Mouse (Mus musculus) lung, embryonic 15.5 days (tissue): Measurements from ENCODE around the gene Tbx21. TPM values are rescaled to one million over a fixed set of nuclear protein-coding genes. Genes with fewer than 3 reads are reported as not detected.

Experiments used
- ATAC-seq: fragments of 200-750 bp; cut with Nextera tagmentation; 2 replicates; pipeline ENCODE4 v1.8.0; 2017; ENCODE audit warnings: moderate number of reproducible peaks, borderline replicate concordance; ENCODE audit not compliant: low FRiP score, low TSS enrichment; ENCODE audit errors: extremely low read depth
- H3K27ac ChIP-seq: fragments of 300-500 bp; sonication (generic); 2 replicates; pipeline ENCODE4 v1.5.1; 2015; ENCODE audit warnings: moderate library complexity, mild to moderate bottlenecking, inconsistent platforms
- H3K27me3 ChIP-seq: fragments of 300-500 bp; sonication (generic); 2 replicates; pipeline ENCODE4 v1.6.1; 2015; ENCODE audit warnings: inconsistent platforms
- H3K36me3 ChIP-seq: fragments of 300-500 bp; sonication (generic); 2 replicates; pipeline ENCODE4 v1.6.1; 2015; ENCODE audit warnings: inconsistent platforms
- H3K4me1 ChIP-seq: fragments of 300-500 bp; sonication (generic); 2 replicates; pipeline ENCODE4 v1.6.1; 2015; ENCODE audit warnings: inconsistent platforms
- H3K4me2 ChIP-seq: fragments of 300-500 bp; sonication (generic); 2 replicates; pipeline ENCODE4 v1.6.1; 2015; ENCODE audit warnings: inconsistent platforms, mild to moderate bottlenecking, moderate library complexity
- H3K4me3 ChIP-seq: fragments of 300-500 bp; sonication (generic); 2 replicates; pipeline ENCODE4 v1.5.1; 2015; ENCODE audit warnings: mild to moderate bottlenecking, inconsistent platforms
- H3K9ac ChIP-seq: fragments of 300-500 bp; sonication (generic); 2 replicates; pipeline ENCODE4 v1.6.1; 2015; ENCODE audit warnings: inconsistent platforms
- H3K9me3 ChIP-seq: fragments of 300-500 bp; sonication (generic); 2 replicates; pipeline ENCODE4 v1.6.1; 2016; ENCODE audit warnings: inconsistent platforms
- WGBS: fragments of 180-500 bp; shearing (Covaris S2); methylation state at CpG from one replicate; pipeline ENCODE4 v1.1.7; 2015; 5-methylcytosine and 5-hydroxymethylcytosine counted together
- polyA plus RNA-seq: library from polyadenylated mRNA; unstranded; fragments of >200 nt; fragmentation: Nextera tagmentation; extraction: Ambion mirVana; gene quantifications from 2 replicates; pipeline ENCODE4 v1.2.1, GENCODE M21; 2015

Tbx21 gene
- polyA plus RNA-seq, 1 experiment from 2014 or later, result 0.07 TPM

DNA sequence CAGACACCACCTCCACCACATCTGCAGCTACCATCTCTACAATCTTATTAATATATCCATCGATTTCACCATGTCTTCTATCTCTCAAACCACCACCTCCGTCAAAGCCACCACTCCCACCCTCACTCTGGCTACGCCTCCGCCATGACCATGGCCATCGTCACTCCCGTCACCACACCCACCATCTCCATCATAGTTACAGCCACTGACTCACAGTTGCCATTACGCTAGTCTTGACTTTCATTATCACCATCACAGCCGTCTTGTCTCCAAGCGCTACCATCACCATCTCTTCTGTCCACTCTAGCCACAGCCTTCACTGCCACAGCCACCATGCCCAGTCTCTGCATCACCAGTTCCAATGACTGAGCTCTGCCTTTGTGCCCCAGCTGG, 11.0 kb downstream of the Tbx21 start:
- H3K9ac ChIP-seq, result no peak overlapping the region

DNA sequence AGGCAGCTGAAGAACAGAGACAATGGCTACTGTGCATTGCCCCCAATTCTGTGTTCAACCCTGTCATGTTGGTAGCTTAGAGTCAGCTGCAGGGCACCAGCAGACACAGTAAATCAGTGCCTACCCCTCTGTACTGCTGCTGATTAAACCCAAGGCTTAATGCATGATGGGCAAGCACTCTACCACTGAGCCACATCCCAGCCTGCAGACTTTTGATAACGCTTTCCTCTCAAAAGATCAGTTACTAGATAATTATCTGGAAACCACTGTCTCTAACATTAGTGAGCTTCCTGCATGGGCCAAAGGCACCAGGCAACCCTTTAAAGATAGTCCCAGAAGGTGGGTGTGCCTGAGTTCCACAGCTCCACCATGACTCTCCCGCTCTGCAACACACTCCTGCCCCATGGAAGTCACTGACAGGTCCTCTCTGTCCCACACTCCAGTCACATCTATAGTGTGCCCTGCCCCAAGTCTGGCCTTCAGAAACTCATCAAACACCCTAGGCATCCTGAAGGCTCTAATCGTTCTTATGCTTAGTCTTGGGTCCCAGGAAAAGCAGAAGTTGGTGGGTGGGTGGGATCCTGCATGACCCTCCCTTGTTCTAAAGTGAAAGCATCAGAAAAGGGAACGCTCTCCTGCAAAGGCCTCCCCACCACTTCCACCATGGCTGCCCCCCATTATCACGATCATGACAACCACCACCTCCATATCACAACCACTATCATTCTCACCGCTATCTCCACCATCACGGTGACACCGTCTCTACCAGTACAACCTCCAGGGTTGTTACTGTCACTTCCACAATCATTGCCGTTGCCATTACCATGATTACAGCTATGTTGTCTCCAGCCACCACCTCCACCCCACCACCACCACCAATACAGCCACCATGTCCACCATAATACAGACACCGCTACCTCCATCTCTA, 11.7 kb downstream of the Tbx21 start:
- no peaks in the 10 kb centered on the region for H3K4me1 ChIP-seq
- ATAC-seq, result no peak
- H3K36me3 ChIP-seq, result no peaks in the 10 kb centered on the region
- H3K9ac ChIP-seq, result no peak overlapping the region
- WGBS, result 89% methylated on average over 10 of the region's 10 CpGs
- no peaks in the 10 kb centered on the region for H3K9me3 ChIP-seq
- peaks cover 21% of the 10 kb centered on the region for H3K27me3 ChIP-seq
- no peak overlapping the region for H3K4me2 ChIP-seq
- no peak overlapping the region for H3K4me3 ChIP-seq
- H3K27ac ChIP-seq, result no peak overlapping the region

More for the DNA sequence above, 11.0 kb downstream of the Tbx21 start:
- no peaks in the 10 kb centered on the region for H3K36me3 ChIP-seq
- no peak overlapping the region for H3K4me3 ChIP-seq
- no peak overlapping the region for H3K4me2 ChIP-seq
- 91% methylated on average over 9 of the region's 9 CpGs for WGBS
- peaks cover 15% of the 10 kb centered on the region for H3K27me3 ChIP-seq
- no peak for ATAC-seq
- no peaks in the 10 kb centered on the region for H3K9me3 ChIP-seq
- no peaks in the 10 kb centered on the region for H3K4me1 ChIP-seq
- no peak overlapping the region for H3K27ac ChIP-seq

DNA sequence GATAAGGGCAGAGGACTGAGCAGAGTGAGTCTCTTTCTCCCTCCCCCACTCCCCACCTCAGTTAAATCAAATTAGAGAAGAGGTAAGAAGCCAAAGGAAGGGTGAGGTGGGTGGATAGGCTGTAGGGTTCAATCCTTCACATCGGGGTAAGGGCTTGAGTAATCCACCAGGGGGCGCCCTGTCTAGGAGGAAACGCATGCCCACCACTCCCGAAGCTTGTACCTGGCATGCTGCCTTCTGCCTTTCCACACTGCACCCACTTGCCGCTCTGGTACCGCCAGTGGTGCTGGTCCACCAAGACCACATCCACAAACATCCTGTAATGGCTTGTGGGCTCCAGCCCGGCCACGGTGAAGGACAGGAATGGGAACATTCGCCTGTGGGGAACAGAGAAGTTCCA, 13.4 kb downstream of the Tbx21 start:
- 16% methylated on average over 9 of the region's 9 CpGs for WGBS
- ATAC-seq, result no peak
- Histone ChIP-seq H3K27me3 (peaks cover 35% of the 10 kb centered on the region), H3K36me3 (no peaks in the 10 kb centered on the region), H3K4me2 (no peak overlapping the region), H3K9me3 (no peaks in the 10 kb centered on the region), H3K9ac (no peak overlapping the region), H3K4me1 (no peaks in the 10 kb centered on the region), H3K4me3 (no peak overlapping the region), H3K27ac (no peak overlapping the region)

DNA sequence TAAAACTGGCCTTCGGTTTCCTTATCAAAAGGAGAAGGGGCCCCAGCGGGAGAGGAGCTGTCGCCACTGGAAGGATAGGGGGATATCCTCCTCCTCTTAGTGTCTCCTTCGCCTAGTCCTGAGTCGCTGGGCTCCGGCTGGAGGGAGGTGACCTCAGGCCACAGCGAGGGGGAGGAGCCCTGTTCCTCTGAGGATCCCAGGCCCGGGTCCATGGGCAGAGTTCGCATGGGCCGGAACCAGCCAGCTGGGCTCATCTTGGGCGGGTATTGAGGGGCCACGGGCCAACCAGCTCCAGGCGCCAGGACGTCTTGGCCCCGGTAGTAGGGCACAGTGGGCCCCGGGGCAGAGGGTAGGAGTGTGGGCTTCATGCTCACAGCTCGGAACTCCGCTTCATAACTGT, 16.3 kb downstream of the Tbx21 start:
- Histone ChIP-seq H3K27me3 (peaks cover 35% of the 10 kb centered on the region), H3K9ac (no peak overlapping the region), H3K27ac (no peak overlapping the region), H3K4me2 (peak overlapping the region; percentile 14; the same call in 1 of the 2 replicates), H3K36me3 (no peaks in the 10 kb centered on the region), H3K4me3 (no peak overlapping the region), H3K4me1 (no peaks in the 10 kb centered on the region), H3K9me3 (no peaks in the 10 kb centered on the region)
- WGBS, result 12% methylated on average over 18 of the region's 18 CpGs
- no peak for ATAC-seq

DNA sequence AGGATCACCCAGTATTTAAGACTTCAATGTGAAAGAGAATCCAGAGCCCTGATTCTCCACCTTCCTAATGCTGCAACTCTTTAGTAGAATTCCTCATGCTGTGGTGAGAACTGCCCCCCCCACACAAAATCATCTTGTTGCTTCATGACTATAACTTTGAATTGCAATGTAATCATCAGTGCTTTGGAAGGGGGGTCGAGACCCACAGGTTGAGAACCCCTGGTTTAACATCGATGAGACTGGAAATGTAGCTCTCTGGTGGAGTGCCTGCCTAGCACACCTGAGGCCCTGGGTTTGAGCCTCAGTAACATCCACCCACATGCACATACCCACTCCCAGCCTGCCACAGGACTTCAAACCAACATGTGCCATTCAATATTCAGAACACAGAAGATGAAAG, 20.5 kb downstream of the Tbx21 start:
- Histone ChIP-seq H3K36me3 (no peaks in the 10 kb centered on the region), H3K9ac (no peak overlapping the region), H3K4me3 (no peak overlapping the region), H3K27me3 (peaks cover 26% of the 10 kb centered on the region), H3K4me2 (no peak overlapping the region), H3K27ac (no peak overlapping the region), H3K4me1 (no peaks in the 10 kb centered on the region), H3K9me3 (no peaks in the 10 kb centered on the region)
- no peak for ATAC-seq
- WGBS, result 58% methylated on average over 2 of the region's 2 CpGs

DNA sequence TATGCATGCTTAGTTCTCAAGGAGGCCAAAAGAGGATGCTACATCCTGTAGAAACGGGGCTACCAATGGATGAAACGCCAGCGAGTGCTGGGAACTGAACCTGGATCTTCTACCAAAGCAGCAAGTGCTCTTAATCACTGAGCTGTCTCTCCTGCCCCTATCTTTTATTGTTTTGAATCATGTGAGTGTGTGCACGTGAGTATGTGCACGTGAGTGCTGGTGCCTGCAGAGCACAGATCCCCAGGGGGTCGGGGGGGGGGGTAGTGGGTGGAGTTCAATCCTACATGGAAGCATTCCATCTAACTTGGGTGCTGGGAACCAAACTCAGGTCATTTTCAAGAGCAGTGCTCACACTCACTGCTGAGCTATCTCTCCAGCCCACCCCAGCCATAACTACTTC, 28.8 kb downstream of the Tbx21 start:
- no peak overlapping the region for H3K27ac ChIP-seq
- peaks cover 16% of the 10 kb centered on the region; the same call in 1 of the 2 replicates for H3K27me3 ChIP-seq
- H3K4me1 ChIP-seq, result peaks cover 9% of the 10 kb centered on the region
- no peaks in the 10 kb centered on the region for H3K36me3 ChIP-seq
- 61% methylated on average over 6 of the region's 6 CpGs for WGBS
- no peak for ATAC-seq
- no peaks in the 10 kb centered on the region for H3K9me3 ChIP-seq
- H3K4me3 ChIP-seq, result no peak overlapping the region
- H3K9ac ChIP-seq, result no peak overlapping the region
- H3K4me2 ChIP-seq, result no peak overlapping the region

DNA sequence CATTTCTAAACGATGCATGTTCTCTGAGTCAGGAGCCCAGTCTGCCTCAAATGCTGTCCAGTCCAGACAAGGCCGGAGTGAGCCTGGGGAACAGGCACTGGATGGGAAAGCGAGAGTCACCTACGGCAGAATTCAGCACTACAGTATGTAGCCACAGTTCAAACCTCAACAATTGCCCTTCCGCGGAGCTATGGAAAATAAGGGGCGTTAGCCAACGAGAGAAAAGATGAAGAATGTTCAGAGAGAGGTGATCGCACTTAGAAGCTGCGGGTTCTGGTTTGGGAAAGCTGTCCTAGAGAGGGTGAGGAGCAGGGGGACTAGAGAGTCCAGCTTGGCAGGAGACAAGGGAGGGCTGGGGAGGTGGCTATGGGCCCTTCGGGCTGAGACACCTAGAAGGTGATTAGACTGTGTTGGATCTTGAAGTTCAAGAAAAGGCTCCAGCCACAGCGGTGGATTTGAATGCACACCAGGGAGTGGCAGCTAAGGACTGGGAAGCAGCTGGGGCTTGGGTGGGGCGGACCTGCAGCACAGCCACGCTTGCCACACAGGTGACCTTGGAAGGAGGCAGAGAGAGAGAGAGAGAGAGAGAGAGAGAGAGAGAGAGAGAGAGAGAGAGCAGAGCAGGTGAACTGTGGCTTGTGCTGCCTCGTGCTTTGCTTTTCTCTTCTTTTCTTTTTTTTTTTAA, 30.2 kb downstream of the Tbx21 start:
- 83% methylated on average over 15 of the region's 15 CpGs for WGBS
- no peak overlapping the region for H3K4me3 ChIP-seq
- H3K4me2 ChIP-seq, result no peak overlapping the region
- H3K4me1 ChIP-seq, result peaks cover 9% of the 10 kb centered on the region
- H3K9me3 ChIP-seq, result no peaks in the 10 kb centered on the region
- no peak for ATAC-seq
- H3K27me3 ChIP-seq, result peaks cover 16% of the 10 kb centered on the region; the same call in 1 of the 2 replicates
- H3K36me3 ChIP-seq, result no peaks in the 10 kb centered on the region
- no peak overlapping the region for H3K27ac ChIP-seq
- H3K9ac ChIP-seq, result no peak overlapping the region

DNA sequence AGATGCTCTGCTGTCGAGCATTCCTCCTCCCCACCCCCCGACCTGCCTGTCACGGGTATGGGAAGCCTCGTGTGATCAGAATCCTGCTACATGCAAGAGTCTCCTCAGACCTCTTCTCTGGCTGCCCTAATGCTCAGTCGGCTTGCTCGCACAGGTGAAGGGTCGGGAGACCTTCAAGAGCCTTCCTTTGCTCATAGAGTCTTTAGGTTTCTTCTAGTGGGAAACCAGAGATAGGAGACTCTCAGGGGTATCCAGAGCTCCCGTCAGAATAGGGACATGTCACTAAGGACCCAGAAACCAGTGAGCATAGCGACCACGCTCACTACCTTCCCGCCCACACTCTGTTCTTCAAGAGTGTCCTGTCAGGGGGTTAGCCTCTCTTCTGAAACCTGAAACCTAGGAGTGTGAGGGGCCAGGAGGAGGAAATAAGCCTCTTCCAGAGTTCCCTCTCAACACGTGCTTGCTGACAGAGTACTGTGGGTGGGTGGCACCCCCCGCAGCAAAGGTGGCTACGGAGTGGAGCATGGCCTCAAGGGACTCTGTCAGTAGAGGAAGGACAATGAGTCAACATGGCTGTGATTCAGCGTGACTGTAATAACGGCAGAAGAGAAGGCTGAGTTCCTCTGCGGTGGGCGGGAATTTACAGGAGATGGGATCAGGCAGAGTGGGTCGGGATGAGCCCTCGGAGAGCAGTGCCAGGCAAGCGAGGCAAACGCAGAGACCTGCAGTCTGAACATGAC, 31.6 kb downstream of the Tbx21 start:
- no peak for ATAC-seq
- no peak overlapping the region for H3K27ac ChIP-seq
- peaks cover 16% of the 10 kb centered on the region; the same call in 1 of the 2 replicates for H3K27me3 ChIP-seq
- 9% methylated on average over 22 of the region's 22 CpGs for WGBS
- H3K4me3 ChIP-seq, result no peak overlapping the region
- H3K4me1 ChIP-seq, result peaks cover 9% of the 10 kb centered on the region
- peak overlapping the region; percentile 3; the same call in 1 of the 2 replicates for H3K4me2 ChIP-seq
- no peaks in the 10 kb centered on the region for H3K36me3 ChIP-seq
- H3K9me3 ChIP-seq, result no peaks in the 10 kb centered on the region
- no peak overlapping the region for H3K9ac ChIP-seq

DNA sequence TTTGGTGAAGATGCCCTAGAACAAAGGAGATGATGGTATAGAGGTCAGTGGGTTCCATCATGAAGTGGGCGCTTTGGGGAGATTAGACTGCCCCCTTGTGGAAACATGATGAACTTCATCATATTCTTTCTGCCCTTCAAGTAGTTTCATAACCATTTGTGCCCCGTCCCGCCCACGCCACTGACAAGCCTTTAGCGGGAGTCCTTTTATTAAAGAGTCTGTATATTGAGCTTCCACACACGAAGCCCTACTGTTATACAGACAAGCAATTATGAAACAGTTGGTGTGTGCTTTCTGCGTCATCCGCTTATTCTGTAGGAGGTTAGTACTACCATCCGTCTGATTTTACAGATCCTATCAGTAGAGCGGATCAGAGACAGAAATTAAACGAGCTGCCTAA, 32.2 kb downstream of the Tbx21 start:
- peak overlapping the region; percentile 3; the same call in 1 of the 2 replicates for H3K4me2 ChIP-seq
- no peaks in the 10 kb centered on the region for H3K9me3 ChIP-seq
- H3K9ac ChIP-seq, result no peak overlapping the region
- H3K4me1 ChIP-seq, result peaks cover 9% of the 10 kb centered on the region
- no peak for ATAC-seq
- H3K27ac ChIP-seq, result no peak overlapping the region
- H3K4me3 ChIP-seq, result no peak overlapping the region
- H3K36me3 ChIP-seq, result no peaks in the 10 kb centered on the region
- 29% methylated on average over 11 of the region's 11 CpGs for WGBS
- peaks cover 16% of the 10 kb centered on the region; the same call in 1 of the 2 replicates for H3K27me3 ChIP-seq

DNA sequence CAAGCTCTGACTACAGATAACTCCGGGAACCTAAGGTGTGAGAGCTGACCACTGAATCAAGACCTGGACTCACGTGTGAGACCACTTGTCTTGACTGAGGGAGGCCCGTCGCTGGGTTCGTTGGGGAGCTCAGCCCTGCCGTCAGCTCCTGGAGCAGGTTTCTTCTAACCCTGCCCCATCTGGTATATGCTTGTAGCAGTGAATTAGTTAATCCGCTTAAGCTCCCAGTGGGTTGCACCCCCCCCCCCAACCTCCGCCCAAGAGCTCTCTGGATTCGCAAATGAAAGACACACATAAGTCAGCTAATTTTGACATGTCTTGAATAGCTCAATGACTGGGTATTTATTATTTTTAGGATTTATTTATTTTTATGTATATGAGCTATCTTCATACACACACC, 34.8 kb downstream of the Tbx21 start:
- Histone ChIP-seq H3K4me1 (peaks cover 9% of the 10 kb centered on the region), H3K27ac (no peak overlapping the region), H3K9ac (no peak overlapping the region), H3K4me2 (no peak overlapping the region), H3K36me3 (no peaks in the 10 kb centered on the region), H3K4me3 (no peak overlapping the region), H3K27me3 (peaks cover 16% of the 10 kb centered on the region; the same call in 1 of the 2 replicates), H3K9me3 (no peaks in the 10 kb centered on the region)
- 20% methylated on average over 9 of the region's 9 CpGs for WGBS
- ATAC-seq, result no peak

DNA sequence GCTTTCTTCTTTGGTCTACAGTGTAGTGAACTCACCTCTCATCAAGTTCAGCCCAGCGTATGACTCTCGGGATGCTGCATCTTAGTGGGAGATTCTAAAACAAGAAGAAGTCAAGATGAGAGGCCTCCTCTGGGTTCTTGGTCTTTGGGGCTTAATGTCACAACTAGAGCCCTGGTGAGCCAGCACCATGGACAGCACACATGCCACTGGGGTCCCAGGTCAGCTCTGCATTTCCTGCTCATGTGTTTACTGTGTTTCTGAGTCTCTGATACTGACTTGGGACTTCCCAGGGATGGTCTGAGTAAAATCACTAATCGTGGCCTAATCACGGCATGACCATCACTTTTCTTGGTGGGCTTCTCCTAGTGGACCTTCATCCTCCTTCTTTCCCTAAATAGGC, 36.4 kb downstream of the Tbx21 start:
- Histone ChIP-seq H3K4me3 (no peak overlapping the region), H3K4me1 (peaks cover 9% of the 10 kb centered on the region), H3K36me3 (no peaks in the 10 kb centered on the region), H3K9me3 (no peaks in the 10 kb centered on the region), H3K27me3 (0 out of 2 replicates have a peak, but pooled peaks cover 11% of the 10 kb centered on the region), H3K4me2 (no peak overlapping the region), H3K27ac (no peak overlapping the region), H3K9ac (no peak overlapping the region)
- WGBS, result 32% methylated on average over 4 of the region's 4 CpGs
- ATAC-seq, result no peak
